Mouse (Mus musculus): ENCODE measurements around the gene Gm5795. TPM values are rescaled to one million over a fixed set of nuclear protein-coding genes. Genes with fewer than 3 reads are reported as not detected.
"Not testable (repeated sequence)": the region's sequence is repeated elsewhere in the genome, so short reads cannot be mapped to it uniquely, and the experiment has no call there.

Gm5795 gene
- polyA plus RNA-seq (2015; fragmentation: Nextera tagmentation; extraction: Ambion mirVana), result not detected in 2 replicates

DNA sequence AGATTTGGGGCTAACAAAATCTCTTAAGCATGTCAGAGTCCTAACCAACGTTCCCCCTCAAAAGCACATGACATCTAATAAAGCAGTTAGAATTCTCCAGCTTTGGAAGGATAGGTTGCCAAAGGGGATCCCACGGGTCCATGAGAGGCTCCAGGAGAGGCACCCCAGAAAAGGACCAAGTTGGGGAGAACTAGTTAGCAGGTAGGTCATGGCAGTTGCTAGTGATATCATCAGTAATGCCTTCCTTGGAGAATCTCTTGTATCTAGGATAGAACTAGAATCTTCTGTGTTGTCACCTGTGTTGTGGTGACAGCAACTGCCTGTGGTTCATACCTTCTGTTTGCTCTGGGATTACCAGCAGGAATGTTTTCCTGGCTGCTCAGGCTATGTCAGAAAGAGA lies at the start of gene Gm5795:
Gene Gm5795 (plus strand): TSS at position 301 of the 400 bp plus-strand sequence.
- no CpG with 5 or more reads among the region's 2 CpGs for WGBS
- H3K4me1 ChIP-seq (ENCODE audit: insufficient read depth, low read length); H3K4me2 ChIP-seq (replicated peaks; ENCODE audit: low read depth, low read length); ATAC-seq (ENCODE audit: low FRiP score, low TSS enrichment); H3K9me3 ChIP-seq (ENCODE audit: low read length); H3K9ac ChIP-seq (replicated peaks; ENCODE audit: low read length); H3K27me3 ChIP-seq (ENCODE audit: insufficient read depth, low read length); H3K36me3 ChIP-seq (ENCODE audit: insufficient read depth, low read length); H3K27ac ChIP-seq (ENCODE audit: low read length); H3K4me3 ChIP-seq (ENCODE audit: low read length): not testable (repeated sequence)

DNA sequence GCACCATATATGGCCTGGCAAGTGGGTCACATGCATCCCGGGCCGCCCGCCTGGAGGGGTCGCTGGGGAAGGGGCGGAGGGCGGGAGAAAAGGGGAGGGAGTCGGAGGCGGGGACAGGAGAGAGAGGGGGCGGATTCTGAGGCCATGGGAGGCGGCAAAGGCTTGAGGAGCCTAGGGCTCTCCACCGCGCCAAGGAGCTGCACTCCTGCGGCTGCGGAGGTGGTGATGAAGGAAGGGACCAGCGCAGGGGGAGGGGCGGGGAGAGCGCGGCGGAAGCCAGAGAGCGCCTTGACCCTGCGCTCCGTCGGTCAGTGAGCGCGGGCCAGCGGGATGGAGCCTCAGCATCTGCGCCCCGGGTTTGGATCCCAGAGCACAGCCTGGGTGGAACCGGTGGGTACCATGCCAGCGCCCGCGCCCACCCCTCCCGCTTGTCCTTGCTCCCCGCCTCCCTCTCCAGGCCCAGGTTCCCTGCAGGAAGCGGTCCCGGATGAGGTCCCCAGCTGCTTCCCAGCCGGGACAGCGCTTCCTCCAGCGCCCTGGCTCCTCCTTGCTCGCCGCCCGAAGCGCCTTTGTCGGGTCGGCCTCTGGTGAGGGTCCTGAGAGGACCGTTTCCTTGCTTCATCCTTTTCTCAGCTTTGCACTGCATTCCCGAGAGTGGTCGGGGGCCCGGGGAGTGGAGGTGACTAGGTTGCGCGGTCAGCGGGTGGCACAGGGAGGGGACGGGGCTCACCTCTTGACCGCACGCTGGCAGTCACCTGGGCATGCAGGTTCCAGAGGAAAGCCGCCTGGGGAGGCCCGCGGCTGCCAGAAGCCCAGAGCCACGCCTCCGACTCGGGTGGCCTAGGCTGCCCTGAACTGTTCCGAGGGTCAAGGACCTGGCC lies 20.5 kb downstream of the Gm5795 start, which contains the start of gene D830030K20Rik:
Gene D830030K20Rik (plus strand): TSS at position 217 of the 881 bp plus-strand sequence.
- ATAC-seq (ENCODE audit: low FRiP score, low TSS enrichment); H3K9me3 ChIP-seq (ENCODE audit: low read length); H3K27me3 ChIP-seq (ENCODE audit: insufficient read depth, low read length); H3K36me3 ChIP-seq (ENCODE audit: insufficient read depth, low read length); H3K4me1 ChIP-seq (ENCODE audit: insufficient read depth, low read length); H3K27ac ChIP-seq (ENCODE audit: low read length): not testable (repeated sequence)
- Histone ChIP-seq H3K4me2 (replicated peaks; ENCODE audit: low read depth, low read length) (peak within 1 kb of the TSS; percentile 65), H3K4me3 (ENCODE audit: low read length) (peak within 1 kb of the TSS; percentile 50), H3K9ac (replicated peaks; ENCODE audit: low read length) (peak within 1 kb of the TSS; percentile 55)
- under 1% methylated on average over 20 of the region's 62 CpGs for WGBS

DNA sequence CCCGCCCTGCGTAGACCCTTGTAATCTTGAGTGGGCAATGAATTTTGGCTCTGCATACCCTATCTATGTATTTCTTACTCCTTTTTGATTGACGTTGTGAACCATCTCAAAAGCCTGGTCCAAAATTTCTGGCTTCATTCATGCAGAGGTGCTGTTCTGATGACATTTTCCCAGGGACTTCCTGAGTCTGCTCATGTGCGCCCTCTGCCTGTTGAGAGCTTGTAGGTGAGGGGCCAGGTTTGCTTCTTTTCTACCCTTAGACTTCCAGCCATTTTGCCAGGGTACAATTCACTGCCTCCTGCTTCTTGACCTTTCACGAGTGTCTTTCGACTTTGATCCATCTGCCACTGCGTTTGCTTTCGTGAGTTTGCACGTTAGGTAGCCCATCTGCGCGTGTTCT lies 21.3 kb downstream of the Gm5795 start:
- not testable (repeated sequence) for ATAC-seq (ENCODE audit: low FRiP score, low TSS enrichment); H3K27ac ChIP-seq (ENCODE audit: low read length)

More for the DNA sequence above, 21.3 kb downstream of the Gm5795 start:
- not testable (repeated sequence) for H3K4me1 ChIP-seq (ENCODE audit: insufficient read depth, low read length); H3K36me3 ChIP-seq (ENCODE audit: insufficient read depth, low read length); H3K9me3 ChIP-seq (ENCODE audit: low read length); H3K9ac ChIP-seq (replicated peaks; ENCODE audit: low read length); H3K27me3 ChIP-seq (ENCODE audit: insufficient read depth, low read length); H3K4me2 ChIP-seq (replicated peaks; ENCODE audit: low read depth, low read length); H3K4me3 ChIP-seq (ENCODE audit: low read length)
- WGBS, result 6% methylated on average over 9 of the region's 11 CpGs

Other genes starting within 250 kb of the Gm5795 start
- gene Gm2888, start 158.3 kb upstream of the Gm5795 start, polyA plus RNA-seq (2015; fragmentation: Nextera tagmentation; extraction: Ambion mirVana), result not detected in 2 replicates
- gene Gm2897, start 139.0 kb upstream of the Gm5795 start, polyA plus RNA-seq (2015; fragmentation: Nextera tagmentation; extraction: Ambion mirVana), result 1.5 TPM in 2 replicates
- gene Gm10340, start 54.3 kb upstream of the Gm5795 start, polyA plus RNA-seq (2015; fragmentation: Nextera tagmentation; extraction: Ambion mirVana), result 0.11 TPM in 1 of 2 replicates, not detected in the other
- 3.9 and 5.0 TPM in 2 replicates for gene D830030K20Rik, start 20.2 kb downstream of the Gm5795 start, polyA plus RNA-seq (2015; fragmentation: Nextera tagmentation; extraction: Ambion mirVana)
- not detected in 2 replicates for gene Gm2956, start 144.4 kb downstream of the Gm5795 start, polyA plus RNA-seq (2015; fragmentation: Nextera tagmentation; extraction: Ambion mirVana)
- not detected in 2 replicates for gene Gm10413, start 206.8 kb downstream of the Gm5795 start, polyA plus RNA-seq (2015; fragmentation: Nextera tagmentation; extraction: Ambion mirVana)
- 0.57 and 0.64 TPM in 2 replicates for gene Gm10409, start 224.4 kb downstream of the Gm5795 start, polyA plus RNA-seq (2015; fragmentation: Nextera tagmentation; extraction: Ambion mirVana)
- gene Gm3005, start 239.8 kb downstream of the Gm5795 start, polyA plus RNA-seq (2015; fragmentation: Nextera tagmentation; extraction: Ambion mirVana), result 0.74 TPM in 1 of 2 replicates, not detected in the other